7 mouse cellular contexts compared by ENCODE assay signal in genomic region chr11:75459141-75459711, GRCm38 (mm10). TPM values are rescaled to one million over a fixed set of nuclear protein-coding genes. Genes with fewer than 3 reads are reported as not detected.
A peak's percentile ranks its signal among the peaks of the same experiment; 100 is the strongest.
DNase-seq lines count a peak whose midpoint lies in the region; ATAC-seq and TF ChIP-seq lines count a peak whose summit lies in the region.

No protein-coding gene starts in this region.

- H3K27me3 ChIP-seq in CH12.LX (replicated peaks), result no peaks in the 10 kb centered on the region
- no peaks in the 10 kb centered on the region for H3K27me3 ChIP-seq in neural tube, embryonic 15.5 days (replicated peaks)
- no peaks in the 10 kb centered on the region for H3K27me3 ChIP-seq in midbrain, embryonic 14.5 days (ENCODE audit: control insufficient read depth, insufficient read depth, low read length)

- dilution Hi-C loops in CH12.LX (cut with MboI; ENCODE audit: extremely low pct_ligation_motif_present, extremely low pct_unique_long_range_greater_than_20kb, low sequenced_read_pairs), result no loop called here

- WGBS in neural tube, embryonic 15.5 days, result 84% methylated on average over 5 of the region's 5 CpGs
- WGBS in midbrain, embryonic 14.5 days, result 79% methylated on average over 5 of the region's 5 CpGs

- no peaks in the 10 kb centered on the region for H3K9me3 ChIP-seq in CH12.LX (replicated peaks; ENCODE audit: low read length)
- no peaks in the 10 kb centered on the region for H3K9me3 ChIP-seq in neural tube, embryonic 15.5 days (replicated peaks)
- H3K9me3 ChIP-seq in midbrain, embryonic 14.5 days (ENCODE audit: control insufficient read depth, low read length), result no peaks in the 10 kb centered on the region

- intact Hi-C loops in gastrocnemius, adult 2 months (cut with DNase I), result loop anchor here (2.0 kb wide), 1 partner anchor 56 kb away; no protein-coding TSS in a partner anchor

- in situ Hi-C loops in CH12.LX (cut with MboI; ENCODE audit: low pct_ligation_motif_present, low pct_unique_long_range_greater_than_20kb, low sequenced_read_pairs), result loop anchor here (5.0 kb wide), 1 partner anchor 47 kb away; no protein-coding TSS in a partner anchor

- no peak for ATAC-seq in neural tube, embryonic 15.5 days (ENCODE audit: low FRiP score)
- ATAC-seq in midbrain, embryonic 14.5 days (ENCODE audit: low FRiP score, low TSS enrichment), result no peak

- H3K4me1 ChIP-seq in CH12.LX (ENCODE audit: control insufficient read depth in 1 of 2, insufficient read depth in 2 of 2), result peaks cover 31 to 76% of the 10 kb centered on the region in 2 experiments
- peaks cover 43% of the 10 kb centered on the region for H3K4me1 ChIP-seq in neural tube, embryonic 15.5 days
- H3K4me1 ChIP-seq in midbrain, embryonic 14.5 days (ENCODE audit: control insufficient read depth, insufficient read depth, low read length), result peaks cover 27% of the 10 kb centered on the region

- TF ChIP-seq RAD21 in CH12.LX (IDR thresholded peaks at IDR 0.05; ENCODE audit: low read depth, low read length), result no peak

- TF ChIP-seq POLR2A in CH12.LX (IDR thresholded peaks at IDR 0.05; ENCODE audit: low read depth, low read length), result 0 out of 2 replicates have a peak, but pooled peaks have one; percentile 10

- H3K27ac ChIP-seq in CH12.LX (ENCODE audit: insufficient read depth, low read depth), result peak overlapping the region; percentile 98
- peak overlapping the region; percentile 100 for H3K27ac ChIP-seq in gastrocnemius, adult 2 months
- peak overlapping the region; percentile 89; the same call in 1 of the 2 replicates for H3K27ac ChIP-seq in neural tube, embryonic 15.5 days (replicated peaks)
- H3K27ac ChIP-seq in midbrain, embryonic 14.5 days (replicated peaks; ENCODE audit: low read depth, low read length), result no peak overlapping the region

- peak overlapping the region; percentile 97 for H3K4me2 ChIP-seq in CH12.LX (ENCODE audit: insufficient read depth, low read depth, poor library complexity, severe bottlenecking)
- H3K4me2 ChIP-seq in neural tube, embryonic 15.5 days, result no peak overlapping the region; the same call in 1 of the 2 replicates
- H3K4me2 ChIP-seq in midbrain, embryonic 14.5 days (ENCODE audit: low read length), result no peak overlapping the region

- peak; percentile 35; the same call in 1 of the 2 replicates for TF ChIP-seq EP300 in CH12.LX (IDR thresholded peaks at IDR 0.05; ENCODE audit: low read length)

- TF ChIP-seq CTCF in CH12.LX (conservative IDR thresholded peaks at IDR 0.05 in 1 of 2, IDR thresholded peaks at IDR 0.05 in 1 of 2; ENCODE audit: low read depth in 2 of 2, low read length in 2 of 2), result no peak
- TF ChIP-seq CTCF in gastrocnemius, adult 2 months (IDR thresholded peaks at IDR 0.05), result no peak

- H3K79me2 ChIP-seq in CH12.LX (replicated peaks; ENCODE audit: control insufficient read depth, extremely low read depth, insufficient read depth, poor library complexity, severe bottlenecking), result peaks cover 10% of the 10 kb centered on the region; the same call in 1 of the 2 replicates

- peak overlapping the region; percentile 34 to 83 (median 42) for H3K4me3 ChIP-seq in CH12.LX (replicated peaks in 1 of 3; ENCODE audit: low read depth in 2 of 3, low read length in 2 of 3, poor library complexity in 1 of 3)
- H3K4me3 ChIP-seq in gastrocnemius, adult 2 months, result peak overlapping the region; percentile 72
- H3K4me3 ChIP-seq in neural tube, embryonic 15.5 days (replicated peaks), result no peak overlapping the region
- no peak overlapping the region for H3K4me3 ChIP-seq in midbrain, embryonic 14.5 days (replicated peaks; ENCODE audit: low read depth, low read length)

- H3K9ac ChIP-seq in CH12.LX (ENCODE audit: insufficient read depth, low read depth), result peak overlapping the region; percentile 71
- no peak overlapping the region for H3K9ac ChIP-seq in neural tube, embryonic 15.5 days (replicated peaks)
- no peak overlapping the region for H3K9ac ChIP-seq in midbrain, embryonic 14.5 days (replicated peaks; ENCODE audit: low read length)

- DNase-seq in 416B (ENCODE audit: low read depth), result peak; percentile 66
- DNase-seq in CH12.LX (ENCODE audit: extremely low read depth), result peak; percentile 75
- peak; percentile 78 for DNase-seq in gastrocnemius, adult 2 months
- peak; percentile 65 to 67 for DNase-seq in kidney, adult 8-10 months
- DNase-seq in layer of hippocampus, postnatal 36 days, result no peak
- no peak for DNase-seq in midbrain, embryonic 14.5 days

- H3K36me3 ChIP-seq in CH12.LX (replicated peaks in 1 of 2; ENCODE audit: control insufficient read depth in 1 of 2, insufficient read depth in 1 of 2, low read length in 1 of 2), result peaks cover 6 to 8% of the 10 kb centered on the region in 2 experiments
- no peaks in the 10 kb centered on the region for H3K36me3 ChIP-seq in neural tube, embryonic 15.5 days
- H3K36me3 ChIP-seq in midbrain, embryonic 14.5 days (ENCODE audit: control insufficient read depth, insufficient read depth, low read length), result no peaks in the 10 kb centered on the region

TF ChIP-seq in CH12.LX, 34 proteins besides CTCF, POLR2A, EP300 and RAD21 (continues in another document):
- TF ChIP-seq MAZ (IDR thresholded peaks at IDR 0.05; ENCODE audit: low read depth, low read length), result 0 out of 2 replicates have a peak, but pooled peaks have one; percentile 34
- TF ChIP-seq IRF4 (IDR thresholded peaks at IDR 0.05; ENCODE audit: low read depth, low read length), result 0 out of 2 replicates have a peak, but pooled peaks have one; percentile 24
- no peak for TF ChIP-seq SMC3 (IDR thresholded peaks at IDR 0.05; ENCODE audit: low read depth, low read length)
- no peak for TF ChIP-seq MYC (IDR thresholded peaks at IDR 0.05; ENCODE audit: low read depth, low read length)
- TF ChIP-seq USF1 (IDR thresholded peaks at IDR 0.05; ENCODE audit: low read depth, low read length), result no peak
- peak; percentile 19; the same call in 1 of the 2 replicates for TF ChIP-seq CHD2 (IDR thresholded peaks at IDR 0.05; ENCODE audit: low read length)
- TF ChIP-seq ZMIZ1 (IDR thresholded peaks at IDR 0.05; ENCODE audit: low read depth, low read length), result no peak
- TF ChIP-seq BHLHE40 (IDR thresholded peaks at IDR 0.05; ENCODE audit: low read depth, low read length), result peak; percentile 57; the same call in 1 of the 2 replicates
- peak; percentile 22; the same call in 1 of the 2 replicates for TF ChIP-seq MAX (IDR thresholded peaks at IDR 0.05; ENCODE audit: low read length)
- TF ChIP-seq NELFE (IDR thresholded peaks at IDR 0.05; ENCODE audit: low read depth, low read length), result 0 out of 2 replicates have a peak, but pooled peaks have one; percentile 5
- no peak for TF ChIP-seq RCOR1 (conservative IDR thresholded peaks at IDR 0.05; ENCODE audit: low read depth, low read length)
- TF ChIP-seq TCF12 (IDR thresholded peaks at IDR 0.05; ENCODE audit: low read depth, low read length), result no peak; the same call in 1 of the 2 replicates
- no peak for TF ChIP-seq ZKSCAN1 (IDR thresholded peaks at IDR 0.05; ENCODE audit: borderline replicate concordance, low read depth, low read length)
- 0 out of 2 replicates have a peak, but pooled peaks have one; percentile 5 for TF ChIP-seq TBP (conservative IDR thresholded peaks at IDR 0.05; ENCODE audit: low read depth, low read length)
- no peak for TF ChIP-seq ZC3H11A (IDR thresholded peaks at IDR 0.05; ENCODE audit: low read depth, low read length)
- no peak for TF ChIP-seq ELF1 (IDR thresholded peaks at IDR 0.05; ENCODE audit: low read depth, low read length)

RNA-seq across cellular contexts. Expression of gene Tlcd2, which starts 2.3 kb away (rescaled TPM):
- total RNA-seq in CH12.LX (2012; rRNA removed) (0.17 and 0.81 TPM in 2 replicates), CH12.LX (2014; rRNA removed) (not detected in 2 replicates)
- 0.40 and 0.86 TPM in 2 replicates for polyA plus RNA-seq in CH12.LX (2012; ENCODE audit: insufficient read length, low read depth)
- 1 to 10 TPM; 2.6 to 3.1 TPM for total RNA-seq in gastrocnemius, adult 2 months (2021)
- polyA plus RNA-seq in neural tube, embryonic 15.5 days (2015; fragmentation: Nextera tagmentation; extraction: Ambion mirVana), result 2.4 and 8.5 TPM in 2 replicates
- total RNA-seq in layer of hippocampus, postnatal 36 days (2021), result under 1 TPM; 0.40 to 0.85 TPM
- polyA plus RNA-seq in midbrain, embryonic 14.5 days (2014; fragmentation: Nextera tagmentation; extraction: Ambion mirVana), result 1.1 and 2.5 TPM in 2 replicates

RNA-seq across cellular contexts. Expression of gene Wdr81, which starts 4.7 kb away (rescaled TPM):
- 14.3 and 16.3 TPM in 2 replicates for total RNA-seq in CH12.LX (2012; rRNA removed)
- total RNA-seq in CH12.LX (2014; rRNA removed), result 3.0 and 3.1 TPM in 2 replicates
- polyA plus RNA-seq in CH12.LX (2012; ENCODE audit: insufficient read length, low read depth), result 12.7 and 13.7 TPM in 2 replicates
- 1 to 10 TPM; 4.9 to 6.4 TPM for total RNA-seq in gastrocnemius, adult 2 months (2021)
- 6.3 and 6.6 TPM in 2 replicates for polyA plus RNA-seq in neural tube, embryonic 15.5 days (2015; fragmentation: Nextera tagmentation; extraction: Ambion mirVana)
- total RNA-seq in layer of hippocampus, postnatal 36 days (2021), result 10 to 100 TPM; 20.6 to 22.6 TPM
- polyA plus RNA-seq in midbrain, embryonic 14.5 days (2014; fragmentation: Nextera tagmentation; extraction: Ambion mirVana), result 5.7 and 7.4 TPM in 2 replicates

RNA-seq across cellular contexts. Expression of gene Serpinf2, which starts 19.8 kb away (rescaled TPM):
- 0.08 TPM in 1 of 2 replicates, not detected in the other for total RNA-seq in CH12.LX (2012; rRNA removed)
- total RNA-seq in CH12.LX (2014; rRNA removed), result 0.11 TPM in 1 of 2 replicates, not detected in the other
- polyA plus RNA-seq in CH12.LX (2012; ENCODE audit: insufficient read length, low read depth), result 0.26 TPM in 1 of 2 replicates, not detected in the other
- total RNA-seq in gastrocnemius, adult 2 months (2021), result not detected
- 0.33 and 1.6 TPM in 2 replicates for polyA plus RNA-seq in neural tube, embryonic 15.5 days (2015; fragmentation: Nextera tagmentation; extraction: Ambion mirVana)
- total RNA-seq in layer of hippocampus, postnatal 36 days (2021), result under 1 TPM; 0.40 to 0.50 TPM
- polyA plus RNA-seq in midbrain, embryonic 14.5 days (2014; fragmentation: Nextera tagmentation; extraction: Ambion mirVana), result not detected in 2 replicates

RNA-seq across cellular contexts. Expression of gene Prpf8, which starts 27.4 kb away (rescaled TPM):
- total RNA-seq in CH12.LX (2012; rRNA removed) (246 and 255 TPM in 2 replicates), CH12.LX (2014; rRNA removed) (168 and 187 TPM in 2 replicates)
- polyA plus RNA-seq in CH12.LX (2012; ENCODE audit: insufficient read length, low read depth), result 298 and 345 TPM in 2 replicates
- 10 to 100 TPM; 69.3 to 76.7 TPM for total RNA-seq in gastrocnemius, adult 2 months (2021)
- polyA plus RNA-seq in neural tube, embryonic 15.5 days (2015; fragmentation: Nextera tagmentation; extraction: Ambion mirVana), result 43.9 and 44.3 TPM in 2 replicates
- 100 to 1,000 TPM; 126 to 130 TPM for total RNA-seq in layer of hippocampus, postnatal 36 days (2021)
- 59.9 and 89.5 TPM in 2 replicates for polyA plus RNA-seq in midbrain, embryonic 14.5 days (2014; fragmentation: Nextera tagmentation; extraction: Ambion mirVana)

RNA-seq across cellular contexts. Expression of gene Serpinf1, which starts 36.7 kb away (rescaled TPM):
- total RNA-seq in CH12.LX (2012; rRNA removed) (26.0 and 30.3 TPM in 2 replicates), CH12.LX (2014; rRNA removed) (56.5 and 58.4 TPM in 2 replicates)
- 119 and 131 TPM in 2 replicates for polyA plus RNA-seq in CH12.LX (2012; ENCODE audit: insufficient read length, low read depth)
- total RNA-seq in gastrocnemius, adult 2 months (2021), result 100 to 1,000 TPM in 1 of 2 experiments, 10 to 100 TPM in 1; 55.5 to 168 TPM
- polyA plus RNA-seq in neural tube, embryonic 15.5 days (2015; fragmentation: Nextera tagmentation; extraction: Ambion mirVana), result 63.4 and 69.1 TPM in 2 replicates
- 10 to 100 TPM; 12.5 to 17.0 TPM for total RNA-seq in layer of hippocampus, postnatal 36 days (2021)
- 2.7 and 38.5 TPM in 2 replicates for polyA plus RNA-seq in midbrain, embryonic 14.5 days (2014; fragmentation: Nextera tagmentation; extraction: Ambion mirVana)

Comparison
In these comparisons a context has a peak if more than half of its experiments do, and no peak if none do; other contexts are left out.
1. DNase-seq: peak in 416B (single experiment), CH12.LX (single experiment), gastrocnemius, adult 2 months (single experiment) and kidney, adult 8-10 months (2 of 2); none in layer of hippocampus, postnatal 36 days (0 of 2) and midbrain, embryonic 14.5 days (single experiment).
2. H3K4me3 ChIP-seq: peak in CH12.LX (3 of 3) and gastrocnemius, adult 2 months (single experiment); none in neural tube, embryonic 15.5 days (single experiment) and midbrain, embryonic 14.5 days (single experiment).